Mouse (Mus musculus): ENCODE data around the gene Kif13a. TPM values are rescaled to one million over a fixed set of nuclear protein-coding genes. Genes with fewer than 3 reads are reported as not detected.

Kif13a gene
- polyA plus RNA-seq, 1 experiment, result 15.1 TPM

GRCm38 (mm10) chr13:46701486-46701885 is 228.2 kb downstream of the Kif13a start:
- no peak overlapping the region for H3K27ac ChIP-seq (replicated peaks; ENCODE audit: low read depth, low read length)
- H3K4me3 ChIP-seq (ENCODE audit: insufficient read depth, low read depth, low read length), result no peak overlapping the region

GRCm38 (mm10) chr13:46699372-46699771 is 230.3 kb downstream of the Kif13a start:
- H3K4me1 ChIP-seq (ENCODE audit: control insufficient read depth, insufficient read depth, insufficient read length, low read length), result no peaks in the 10 kb centered on the region
- H3K4me3 ChIP-seq (ENCODE audit: insufficient read depth, low read depth, low read length), result no peak overlapping the region
- no peak overlapping the region for H3K27ac ChIP-seq (replicated peaks; ENCODE audit: low read depth, low read length)

More at GRCm38 (mm10) chr13:46701486-46701885, 228.2 kb downstream of the Kif13a start:
- no peaks in the 10 kb centered on the region for H3K4me1 ChIP-seq (ENCODE audit: control insufficient read depth, insufficient read depth, insufficient read length, low read length)

Other genes with a start within 250 kb of the Kif13a start
- 15.1 and 20.4 TPM in 2 replicates for gene Nup153, start 201.9 kb downstream of the Kif13a start, polyA plus RNA-seq (2012; ENCODE audit: insufficient read depth, insufficient read length, missing spikeins)
- 0.67 and 1.3 TPM in 2 replicates for gene Nhlrc1, start 85.0 kb upstream of the Kif13a start, polyA plus RNA-seq (2012; ENCODE audit: insufficient read depth, insufficient read length, missing spikeins)
- 8.2 and 9.6 TPM in 2 replicates for gene Kdm1b, start 113.6 kb upstream of the Kif13a start, polyA plus RNA-seq (2012; ENCODE audit: insufficient read depth, insufficient read length, missing spikeins)
- 30.7 and 32.8 TPM in 2 replicates for gene Tpmt, start 114.9 kb upstream of the Kif13a start, polyA plus RNA-seq (2012; ENCODE audit: insufficient read depth, insufficient read length, missing spikeins)
- 26.1 and 38.2 TPM in 2 replicates for gene Dek, start 176.3 kb upstream of the Kif13a start, polyA plus RNA-seq (2012; ENCODE audit: insufficient read depth, insufficient read length, missing spikeins)
- gene Rnf144b, start 192.8 kb upstream of the Kif13a start, polyA plus RNA-seq (2012; ENCODE audit: insufficient read depth, insufficient read length, missing spikeins), result 7.7 and 11.8 TPM in 2 replicates